Mouse (Mus musculus) thymus, postnatal 36 days (tissue): ENCODE measurements around the gene Dhrs7c.

ENCODE experiments used
- DNase-seq, 2 experiments: peaks; one replicate each; pipeline ENCODE4 v3.0.0; 2022; ENCODE audit warnings: mixed read lengths in 2 of 2

The Dhrs7c gene

DNA sequence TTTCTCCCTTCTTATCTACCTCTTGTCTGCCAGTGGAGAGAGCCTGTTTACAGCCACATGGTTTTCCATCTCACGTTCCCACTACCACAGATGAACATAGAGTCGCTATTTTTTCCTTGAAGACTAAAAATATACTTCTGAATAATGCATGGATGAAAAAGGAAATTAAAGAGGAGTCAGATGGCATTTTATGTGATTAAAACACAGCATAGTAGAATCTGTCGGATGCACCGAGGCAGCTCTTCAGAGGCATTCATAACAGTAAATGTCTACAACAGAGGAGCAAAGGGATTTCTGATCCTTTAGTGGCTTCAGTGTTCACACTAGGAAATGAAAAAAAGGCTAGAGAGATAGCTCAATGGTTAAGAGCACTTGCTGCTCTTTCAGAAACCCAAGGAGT is 47.2 kb downstream of the Dhrs7c start:
- no peak for DNase-seq

DNA sequence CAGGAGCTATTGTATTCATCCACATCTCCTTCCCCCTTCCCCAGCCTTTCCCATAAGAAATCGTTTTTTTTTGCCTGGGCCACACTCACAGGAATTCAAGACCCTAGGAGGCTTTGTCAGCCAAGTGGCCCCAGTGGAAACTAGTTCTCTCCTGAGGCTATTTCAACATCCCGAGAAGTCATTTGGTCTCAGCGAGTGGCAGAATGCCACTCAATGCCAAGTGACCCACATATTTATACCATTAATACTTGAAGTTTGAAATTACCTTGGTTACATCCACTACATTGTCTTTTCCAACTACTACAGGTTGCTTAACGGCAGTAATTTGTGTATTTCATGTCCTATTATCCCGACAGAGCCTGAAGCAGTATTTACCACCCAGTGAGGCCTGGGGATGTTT is 53.8 kb downstream of the Dhrs7c start:
- DNase-seq: no peak

DNA sequence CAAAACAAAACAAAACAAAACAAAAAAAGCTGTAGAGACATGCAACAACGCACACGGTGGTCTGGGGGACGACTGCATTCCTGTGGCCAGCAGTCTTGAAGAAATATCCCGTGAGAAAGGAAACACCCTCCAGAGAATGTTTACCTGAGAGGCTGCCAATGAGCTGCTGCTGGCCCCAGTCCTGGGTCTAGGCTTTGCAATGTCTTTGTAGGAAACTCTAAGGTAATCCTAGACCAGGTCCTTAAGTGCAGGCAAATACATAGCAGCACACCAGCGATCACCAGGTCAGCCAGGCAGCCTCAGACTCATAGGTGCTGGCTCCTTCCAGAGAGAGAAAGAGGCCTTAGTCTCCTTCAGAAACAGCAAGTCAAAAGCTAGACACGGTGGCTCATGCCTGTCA is 56.0 kb downstream of the Dhrs7c start:
- DNase-seq: no peak

DNA sequence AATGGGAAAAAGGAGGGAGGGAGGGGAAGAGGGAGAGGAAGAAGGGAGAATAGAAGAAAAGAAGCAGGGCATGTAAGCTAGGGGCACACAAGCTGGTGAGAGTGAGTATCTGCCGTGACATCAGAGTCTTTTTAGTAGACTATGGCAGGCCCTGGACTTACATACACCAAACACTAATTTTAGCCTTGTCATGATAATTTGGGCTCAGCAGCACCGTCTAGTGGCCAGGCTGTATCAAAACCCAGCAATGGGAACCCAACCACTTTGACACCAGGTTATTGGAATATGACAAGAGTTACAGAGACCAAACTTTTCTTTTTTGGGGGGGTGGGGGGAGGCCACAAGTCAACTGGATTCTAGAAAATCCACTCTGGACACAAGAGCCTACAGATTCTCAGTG is 57.0 kb downstream of the Dhrs7c start:
- peak in 1 of 2 experiments; percentile 6 for DNase-seq

DNA sequence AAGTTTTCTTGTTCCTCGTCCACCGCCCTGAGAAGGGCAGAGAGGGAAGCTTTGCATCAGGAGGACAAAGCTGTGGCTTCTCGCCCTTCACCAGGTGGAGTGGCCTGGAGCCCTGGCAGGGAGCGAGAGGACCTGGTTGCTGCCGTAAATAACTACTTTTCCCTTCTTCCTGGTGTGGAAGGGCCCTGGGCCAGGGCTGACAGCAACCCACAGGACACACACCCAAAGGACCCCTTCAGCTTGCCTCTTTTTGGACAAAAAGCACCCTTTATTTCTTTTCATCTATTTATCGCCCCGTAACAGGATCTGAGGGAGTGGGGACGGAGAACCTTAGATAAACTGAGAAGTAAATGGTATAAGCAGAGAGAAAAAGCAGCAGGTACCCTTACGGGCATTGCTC is 60.5 kb downstream of the Dhrs7c start:
- no peak for DNase-seq

DNA sequence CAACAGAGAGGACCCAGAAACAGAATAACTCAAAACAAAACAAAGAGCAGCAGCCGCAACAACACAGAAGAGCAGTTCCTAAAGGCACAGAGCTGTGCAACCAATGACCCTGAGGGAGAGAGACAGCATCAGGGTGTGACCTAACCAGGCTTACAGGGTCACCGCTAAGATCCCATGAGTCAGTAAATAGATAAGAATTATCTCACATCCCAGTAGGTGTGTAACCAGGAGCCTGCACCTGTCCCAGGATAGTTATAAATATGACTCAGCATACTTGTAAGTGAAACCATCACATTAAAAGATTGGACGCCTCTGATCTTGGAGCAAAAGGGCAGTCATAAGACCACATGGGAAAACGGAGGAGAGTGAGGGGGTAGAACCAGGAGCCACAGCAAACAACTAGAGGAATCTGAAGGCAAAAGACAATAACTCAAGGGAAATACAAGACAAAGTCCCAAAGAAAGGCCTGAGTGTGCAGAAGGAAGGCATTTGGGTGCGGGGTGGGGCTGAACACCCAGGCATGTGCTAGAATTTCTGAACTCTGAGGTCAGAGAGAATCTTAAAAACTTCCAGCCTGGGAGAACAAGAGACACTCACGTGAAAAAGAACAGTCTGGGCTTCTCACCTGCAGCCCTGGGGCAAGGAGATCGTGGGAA is 62.9 kb downstream of the Dhrs7c start:
- no peak for DNase-seq

DNA sequence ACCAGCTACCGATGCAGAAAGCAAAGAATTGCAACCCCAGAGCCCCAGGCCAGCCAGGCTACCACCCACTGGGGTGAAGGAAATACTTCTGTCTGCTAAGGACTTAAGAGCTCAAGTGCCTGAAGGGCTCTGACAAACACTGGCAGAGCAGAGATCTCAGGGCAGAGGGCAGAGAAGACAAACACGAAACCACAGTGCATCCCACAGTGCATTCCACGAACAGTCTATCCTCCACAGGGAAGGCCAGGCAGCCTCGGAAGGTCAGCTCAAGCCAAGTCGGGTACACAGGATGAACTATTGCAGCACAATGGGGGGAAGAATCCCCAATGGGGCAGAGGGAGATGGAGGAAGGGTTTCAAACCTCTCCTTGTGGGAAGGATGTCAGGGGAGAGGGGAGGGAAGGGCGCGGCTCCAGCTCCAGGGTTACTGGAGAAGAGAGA is 63.4 kb downstream of the Dhrs7c start:
- DNase-seq: no peak

DNA sequence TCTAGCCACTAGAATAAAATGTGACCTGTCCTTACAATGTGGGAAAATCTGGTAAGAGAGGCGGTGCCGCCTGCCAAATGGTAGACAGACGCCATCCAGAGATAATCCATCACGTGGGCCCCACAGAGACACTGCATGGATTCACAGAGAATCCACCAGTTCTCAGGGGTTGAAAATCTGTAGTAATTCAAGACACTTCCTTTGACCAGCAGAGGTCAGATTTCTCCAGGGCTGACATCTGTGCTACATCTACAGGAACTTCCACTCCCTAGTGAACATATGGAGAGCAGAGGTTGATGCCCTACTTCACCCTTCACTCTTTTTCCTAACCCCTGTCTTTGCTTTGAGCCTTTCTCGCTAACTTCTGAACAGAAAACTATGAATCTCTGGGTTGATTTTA is 67.1 kb downstream of the Dhrs7c start:
- DNase-seq: no peak
